Mouse (Mus musculus): Measurements from ENCODE around the gene Prdm4. TPM values are rescaled to one million over a fixed set of nuclear protein-coding genes. Genes with fewer than 3 reads are reported as not detected.

Prdm4 gene
- total RNA-seq (2021) = 10 to 100 TPM; 27.8 to 29.6 TPM

DNA sequence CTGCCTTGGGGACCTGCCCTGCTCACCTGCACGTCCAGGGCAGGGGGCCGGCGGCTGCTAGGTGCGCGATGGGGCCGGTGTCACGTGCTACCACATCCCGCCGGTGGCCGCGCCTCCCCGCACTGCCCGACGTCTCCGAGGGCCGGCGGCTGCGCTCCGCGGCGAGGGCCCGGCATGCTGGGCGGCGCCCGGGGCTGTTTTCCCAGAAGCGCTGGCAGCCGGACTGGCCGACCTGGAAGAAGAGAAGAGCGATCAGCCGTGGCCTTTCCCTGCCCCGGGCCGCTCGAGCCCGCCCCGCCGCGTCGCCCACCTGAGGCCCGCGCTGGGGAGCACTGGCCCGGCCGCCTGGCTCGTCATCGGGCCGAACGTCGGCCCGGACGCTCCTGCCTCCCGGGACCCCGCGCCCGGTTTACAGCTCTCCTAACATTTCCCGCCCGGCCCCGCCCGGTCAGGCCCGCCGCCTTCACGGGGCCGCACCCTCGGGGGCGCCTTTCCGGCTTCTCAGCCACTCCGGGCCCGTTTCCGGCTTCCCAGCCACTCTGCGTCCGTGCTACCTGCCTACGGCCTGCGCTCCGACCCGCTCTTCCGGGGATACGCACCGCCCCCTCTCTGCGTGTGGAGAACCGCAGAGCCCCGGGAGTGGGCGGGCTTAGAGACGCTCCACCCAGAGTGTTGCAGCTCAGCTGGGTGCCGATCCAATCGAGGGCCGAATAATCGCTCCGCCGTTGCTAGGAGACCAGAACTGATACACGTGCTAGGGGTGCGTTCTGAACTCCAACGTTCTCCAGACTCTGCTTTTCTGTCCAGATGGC, at the start of gene Prdm4:
Gene Prdm4, minus strand, starts transcription at position 645 of the 812 bp plus-strand sequence.
- DNase-seq (ENCODE audit: low spot score in 2 of 2) = peak; percentile 97 to 99
- intact Hi-C loops (cut with DNase I) = no loop called here

DNA sequence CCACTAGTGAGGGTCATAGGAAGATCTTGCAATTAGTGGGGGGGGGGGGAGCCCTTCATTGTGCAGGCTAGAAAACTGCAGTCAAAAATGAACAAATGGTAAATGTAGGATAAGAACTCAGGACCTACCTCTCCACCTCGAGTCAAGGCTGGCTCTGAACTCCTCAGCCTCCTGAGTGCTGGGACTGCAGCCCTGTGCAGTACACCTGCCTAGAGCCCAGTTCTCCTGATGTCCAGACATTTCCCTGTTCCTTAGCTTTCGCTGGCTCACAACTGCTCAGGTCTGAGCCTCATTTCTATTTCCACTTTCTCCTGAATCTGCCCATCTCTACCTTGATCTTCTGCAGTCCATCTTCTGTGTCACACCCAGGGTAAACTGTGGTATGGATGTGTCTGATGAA, 49.5 kb upstream of the Prdm4 start:
- intact Hi-C loops (cut with DNase I) = loop anchor here (5.0 to 10.0 kb wide), 2 partner anchors 56 to 98 kb away; partner anchors contain the start of gene Fbxo7
- no peak for DNase-seq (ENCODE audit: low spot score in 2 of 2)

DNA sequence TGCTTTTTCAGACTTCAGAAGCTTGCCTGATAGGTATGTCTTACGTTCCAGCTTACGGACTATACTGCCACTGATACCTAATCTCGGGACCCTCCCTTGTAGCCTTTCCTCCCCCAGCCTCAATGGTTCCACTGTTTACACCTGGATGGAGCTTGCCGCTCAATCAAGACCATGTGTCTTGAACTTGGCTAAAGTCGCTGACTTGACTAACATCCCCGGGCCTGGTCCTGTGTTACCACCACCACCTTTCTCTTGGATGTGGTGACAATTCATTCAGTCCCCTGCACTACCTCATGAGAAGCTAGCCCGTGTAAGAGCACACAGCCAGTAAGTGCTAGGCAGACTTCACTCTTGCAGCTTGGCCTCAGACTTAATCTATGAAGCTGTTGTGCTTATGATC, 47.4 kb upstream of the Prdm4 start:
- no peak for DNase-seq (ENCODE audit: low spot score in 2 of 2)
- intact Hi-C loops (cut with DNase I) = loop anchor here (10.0 kb wide), 1 partner anchor 100 kb away; no protein-coding TSS in a partner anchor

DNA sequence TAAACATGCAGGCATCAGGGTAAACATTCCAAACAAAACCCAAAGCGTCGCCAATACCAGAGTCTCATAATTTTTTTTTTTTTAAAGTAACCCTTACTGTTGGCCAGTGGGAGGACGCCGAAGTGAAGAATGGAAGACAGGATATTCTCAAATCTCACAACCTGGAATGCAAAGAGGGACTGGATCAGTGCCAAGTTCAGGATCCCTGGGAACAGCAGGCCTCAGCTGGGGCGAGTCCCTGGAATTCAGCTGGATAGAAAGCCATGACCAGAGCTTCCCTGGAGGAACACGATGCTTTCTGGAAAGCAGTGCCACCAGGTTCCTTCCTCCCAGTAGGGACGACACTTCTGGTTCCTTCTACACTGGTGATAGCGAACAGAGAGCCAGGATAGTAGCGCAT, 46.0 kb upstream of the Prdm4 start:
- intact Hi-C loops (cut with DNase I) = loop anchor here (10.0 kb wide), 1 partner anchor 102 kb away; no protein-coding TSS in a partner anchor
- no peak for DNase-seq (ENCODE audit: low spot score in 2 of 2)

DNA sequence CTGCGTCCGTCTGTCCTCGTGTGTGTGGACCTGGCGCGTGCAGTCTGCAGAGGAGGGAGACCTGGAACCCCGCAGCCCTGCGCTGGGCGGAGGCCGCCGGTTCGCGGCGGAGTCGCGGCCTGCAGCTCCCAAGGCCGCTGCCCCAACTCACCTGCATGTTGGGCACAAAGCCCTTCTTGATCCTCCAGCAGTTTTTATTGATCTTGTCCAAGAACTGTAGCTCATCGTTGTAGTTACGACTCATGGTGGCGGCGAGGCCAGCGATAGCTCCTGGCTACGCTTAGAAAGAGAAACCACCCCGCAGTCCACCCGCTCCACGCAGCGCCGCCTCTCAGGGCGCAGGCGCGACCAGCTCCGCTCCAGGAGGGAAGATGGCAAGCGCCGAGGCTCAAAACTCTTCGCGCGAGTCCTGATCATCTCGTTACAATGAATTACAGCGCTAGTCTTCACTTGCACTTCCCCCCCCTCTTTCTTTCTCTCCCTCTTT, 40.6 kb upstream of the Prdm4 start, which contains the start of gene Rtcb:
Gene Rtcb, minus strand, starts transcription at position 360 of the 487 bp plus-strand sequence.
- intact Hi-C loops (cut with DNase I) = no loop called here

DNA sequence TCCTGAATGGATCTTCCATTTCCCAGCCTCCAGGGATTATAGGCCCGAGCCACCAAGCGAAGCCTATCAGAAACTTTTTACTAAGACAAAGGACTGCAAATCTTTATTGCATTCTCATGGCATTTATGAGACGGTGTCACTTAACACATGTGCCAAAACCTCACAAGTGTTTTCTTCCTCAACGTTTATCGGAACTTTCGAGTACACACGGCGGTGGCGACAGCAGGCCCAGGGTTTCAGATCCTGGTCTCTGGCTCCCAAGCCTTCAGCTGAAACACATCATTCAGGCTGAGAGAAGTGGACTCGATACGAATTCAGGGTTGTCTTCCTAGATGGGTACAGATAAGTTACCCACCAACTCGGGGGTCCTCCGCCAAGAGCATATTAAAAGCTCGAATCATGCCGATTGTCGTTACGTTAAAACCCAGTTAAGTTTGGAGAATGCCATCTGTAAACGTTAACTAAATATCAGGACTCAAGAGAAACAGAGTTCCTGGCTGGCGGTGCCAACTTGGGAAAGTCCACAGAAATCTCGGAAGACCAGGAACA, 40.0 kb upstream of the Prdm4 start:
- no peak for DNase-seq (ENCODE audit: low spot score in 2 of 2)
- intact Hi-C loops (cut with DNase I) = no loop called here

More for the DNA sequence above, 40.6 kb upstream of the Prdm4 start, which contains the start of gene Rtcb:
- peak; percentile 97 to 98 for DNase-seq (ENCODE audit: low spot score in 2 of 2)

DNA sequence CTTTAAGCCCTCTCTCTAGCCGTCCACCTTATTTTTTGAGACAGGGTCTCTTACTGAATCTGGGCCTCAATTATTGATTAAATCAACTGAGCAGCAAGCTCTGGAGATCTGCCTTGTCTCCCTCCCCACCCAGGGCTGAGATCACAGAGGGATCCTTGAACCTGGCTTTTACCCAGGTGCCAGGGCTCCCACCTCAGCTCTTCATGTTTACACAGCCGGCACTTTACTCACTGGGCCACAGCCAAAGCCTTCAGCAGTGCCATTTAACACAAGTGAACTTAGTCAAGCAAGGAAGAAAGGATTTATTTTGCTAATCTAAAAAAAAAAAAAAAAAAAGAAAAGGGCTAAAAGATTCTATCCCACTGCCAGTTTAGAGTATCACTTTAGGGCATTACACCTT, 37.5 kb upstream of the Prdm4 start:
- DNase-seq (ENCODE audit: low spot score in 2 of 2) = no peak
- intact Hi-C loops (cut with DNase I) = no loop called here

DNA sequence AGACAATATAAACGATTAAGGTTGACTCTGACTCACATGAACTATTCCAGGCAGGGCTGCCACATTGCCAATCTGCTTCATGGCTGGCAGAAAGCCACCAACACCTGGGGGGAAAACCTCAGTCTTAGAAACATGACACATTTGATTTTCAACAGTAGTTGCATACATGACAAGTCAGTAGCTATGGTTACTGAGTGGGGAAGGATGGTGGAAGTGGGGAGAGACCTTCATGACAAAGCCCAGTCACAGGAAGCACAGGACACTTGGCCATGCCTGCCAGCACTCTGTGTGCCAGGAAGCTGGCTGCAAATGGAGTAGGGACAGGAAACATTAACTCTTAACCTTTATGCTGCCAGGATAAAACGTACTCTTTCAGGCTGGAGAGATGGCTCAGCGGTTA, 36.5 kb upstream of the Prdm4 start:
- intact Hi-C loops (cut with DNase I) = no loop called here
- no peak for DNase-seq (ENCODE audit: low spot score in 2 of 2)

DNA sequence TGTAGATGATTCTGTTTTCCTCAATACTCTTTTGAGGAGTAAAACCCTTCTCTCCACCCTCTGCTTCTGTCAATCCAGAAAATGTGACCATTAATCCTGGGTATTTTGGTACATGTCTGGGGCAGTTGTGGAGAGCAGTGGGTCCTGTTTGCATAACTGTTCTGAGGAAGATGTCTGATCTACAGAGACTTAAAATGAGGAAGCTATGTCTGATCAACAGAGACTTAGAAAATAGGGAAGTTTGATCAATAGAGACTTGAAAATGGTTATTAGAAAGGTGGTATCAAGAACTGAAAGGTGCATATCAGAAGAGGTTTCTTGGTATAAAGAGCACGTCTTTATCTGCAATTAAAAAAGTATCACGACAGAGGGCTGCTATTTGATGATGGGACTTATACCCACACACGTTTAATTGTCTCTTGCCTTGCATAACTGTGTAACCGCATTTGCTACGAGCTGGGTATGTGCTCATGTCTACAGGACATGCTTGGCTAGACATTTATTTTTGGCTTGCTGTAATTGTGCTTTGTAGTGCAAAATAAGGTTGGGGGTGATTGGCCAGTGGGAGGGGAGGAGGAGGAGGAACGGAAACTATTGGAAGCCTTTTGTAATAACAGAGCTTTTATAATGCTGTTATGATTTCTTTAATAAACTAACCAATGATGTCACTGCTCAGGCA, 35.0 kb upstream of the Prdm4 start:
- intact Hi-C loops (cut with DNase I) = no loop called here
- no peak for DNase-seq (ENCODE audit: low spot score in 2 of 2)

DNA sequence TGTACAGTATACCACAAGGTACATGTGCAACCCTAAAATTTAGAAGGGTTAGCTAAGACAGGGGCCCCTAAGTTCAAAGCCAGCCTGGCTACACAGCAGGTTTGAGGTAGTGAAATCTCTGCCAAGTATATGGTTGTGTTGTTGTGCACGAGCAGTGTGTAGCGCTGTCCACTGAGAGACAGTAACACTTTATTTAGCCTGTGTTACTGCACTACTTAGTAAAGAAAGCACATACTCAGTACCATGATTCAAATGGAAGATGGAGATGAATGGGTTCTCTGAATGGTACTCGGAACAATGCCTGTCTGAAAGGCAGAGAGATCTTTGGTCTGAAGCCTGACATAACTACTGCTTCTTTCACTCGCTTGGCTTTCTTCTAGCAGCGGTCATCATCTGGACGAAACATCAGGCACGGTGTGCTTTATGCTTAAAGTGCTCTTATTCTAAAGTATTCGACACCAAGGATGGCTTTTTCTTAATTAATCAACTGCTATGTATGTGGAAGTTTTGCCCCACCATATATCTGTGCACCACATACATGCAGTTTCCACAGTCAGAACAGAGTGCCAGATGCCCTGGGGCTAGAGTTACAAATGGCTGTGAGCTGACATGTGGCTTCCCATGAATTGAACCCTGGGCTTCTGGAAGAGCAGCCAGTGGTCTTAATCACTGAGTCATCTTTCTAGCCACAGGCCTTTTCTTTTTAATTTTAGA, 31.7 kb upstream of the Prdm4 start:
- intact Hi-C loops (cut with DNase I) = no loop called here
- no peak for DNase-seq (ENCODE audit: low spot score in 2 of 2)

DNA sequence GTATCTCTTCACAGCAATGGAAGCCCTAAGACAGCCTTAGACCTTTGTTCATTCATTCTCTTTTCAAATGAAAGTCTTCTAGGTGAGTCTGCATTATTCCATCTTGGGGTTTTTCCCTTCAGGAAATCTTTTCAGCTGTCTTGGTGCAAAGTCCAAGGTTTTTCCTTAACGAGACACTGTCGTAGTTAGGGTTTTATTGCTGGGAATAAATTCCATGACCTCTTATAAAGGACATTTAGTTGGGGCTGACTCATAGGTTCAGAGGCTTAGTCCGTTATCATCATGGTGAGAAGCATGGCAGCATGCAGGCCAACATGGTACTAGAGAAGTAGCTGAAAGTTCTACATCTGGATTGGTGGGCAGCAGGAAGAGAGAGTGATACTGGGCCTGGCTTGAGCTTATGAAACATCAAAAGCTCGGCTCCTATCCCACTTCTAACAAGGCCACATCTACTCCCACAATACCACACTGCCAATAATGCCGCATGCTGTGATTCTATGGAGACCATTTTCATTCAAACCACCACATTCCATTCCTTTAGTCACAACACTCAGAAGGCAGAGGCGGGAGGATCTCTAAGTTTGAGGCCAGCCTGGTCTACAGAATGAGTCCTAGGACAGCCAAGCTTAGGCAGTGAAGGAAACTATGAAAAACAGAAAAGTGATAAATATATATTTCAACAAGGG, 19.5 kb upstream of the Prdm4 start:
- intact Hi-C loops (cut with DNase I) = no loop called here
- no peak for DNase-seq (ENCODE audit: low spot score in 2 of 2)

DNA sequence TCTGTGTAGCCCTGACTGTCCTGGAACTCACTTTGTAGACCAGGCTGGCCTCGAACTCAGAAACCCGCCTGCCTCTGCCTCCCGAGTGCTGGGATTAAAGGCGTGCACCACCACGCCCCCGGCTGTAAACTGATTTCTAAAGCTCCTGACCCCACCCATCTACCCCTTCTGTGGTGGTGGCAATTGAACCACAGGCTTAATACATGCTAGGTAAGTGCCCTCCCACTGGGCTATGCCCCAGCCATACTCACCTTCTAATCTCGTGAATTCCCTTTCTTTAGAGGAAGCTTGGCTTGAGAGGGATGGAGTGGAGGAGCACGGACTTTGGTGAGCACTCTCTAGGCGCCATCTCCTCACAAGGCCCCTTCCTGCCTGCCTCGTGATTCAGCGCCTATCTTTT, 13.0 kb upstream of the Prdm4 start:
- intact Hi-C loops (cut with DNase I) = loop anchor here (2.0 kb wide), 1 partner anchor 251 kb away; no protein-coding TSS in a partner anchor
- no peak for DNase-seq (ENCODE audit: low spot score in 2 of 2)

DNA sequence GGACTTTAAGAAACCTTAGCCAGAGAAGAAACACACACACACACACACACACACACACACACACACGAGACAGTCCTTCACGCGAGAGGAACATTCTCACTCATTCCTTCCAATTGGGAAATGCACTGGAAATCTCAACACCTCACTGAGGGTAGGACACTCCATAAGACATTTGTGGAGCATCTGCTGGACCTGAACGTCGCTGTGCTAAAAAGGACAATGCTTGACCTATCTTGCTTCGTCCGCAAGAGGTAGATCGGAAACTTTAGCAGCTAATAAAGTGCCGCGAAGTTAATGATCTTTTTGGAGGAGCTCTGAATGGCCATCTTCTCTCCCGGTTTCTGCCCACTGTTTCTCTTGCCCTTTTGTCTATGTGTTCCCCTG, 12.3 kb upstream of the Prdm4 start:
- DNase-seq (ENCODE audit: low spot score in 2 of 2) = peak in 1 of 2 experiments; percentile 12
- intact Hi-C loops (cut with DNase I) = loop anchor here (2.0 kb wide), 1 partner anchor 250 kb away; no protein-coding TSS in a partner anchor

DNA sequence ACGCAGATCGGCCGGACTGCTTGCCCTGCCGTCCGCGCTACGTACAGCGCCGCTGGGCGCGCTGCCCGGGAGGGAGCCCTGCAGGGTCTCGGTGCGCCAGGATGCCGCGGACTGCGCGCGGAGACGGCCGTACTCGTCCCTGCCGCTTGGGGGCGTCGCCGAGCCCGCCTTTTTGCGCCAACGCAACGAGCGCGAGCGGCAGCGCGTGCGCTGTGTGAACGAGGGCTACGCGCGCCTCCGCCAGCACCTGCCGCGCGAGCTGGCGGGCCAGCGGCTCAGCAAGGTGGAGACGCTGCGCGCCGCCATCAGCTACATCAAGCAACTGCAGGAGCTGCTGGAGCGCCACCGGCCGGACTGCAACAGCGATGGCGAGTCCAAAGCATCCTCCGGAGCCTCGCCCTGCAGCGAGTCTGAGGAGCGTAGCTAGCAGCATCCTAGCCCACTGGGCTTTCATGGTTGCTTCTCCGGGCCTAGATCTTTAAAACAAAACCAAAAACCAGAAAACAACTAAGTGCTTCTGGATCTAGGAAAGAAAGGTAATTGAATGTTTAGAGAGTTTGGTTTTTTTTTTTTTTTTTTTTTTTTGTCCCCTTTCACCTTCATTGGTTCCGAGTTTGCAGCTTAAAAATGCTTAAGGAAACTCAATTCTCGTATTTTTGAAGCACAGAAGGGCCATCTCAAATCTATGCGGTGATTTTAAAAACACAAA, 11.7 kb upstream of the Prdm4 start:
- DNase-seq (ENCODE audit: low spot score in 2 of 2) = peak; percentile 81 to 84
- intact Hi-C loops (cut with DNase I) = loop anchor here (2.0 kb wide), 1 partner anchor 250 kb away; no protein-coding TSS in a partner anchor

DNA sequence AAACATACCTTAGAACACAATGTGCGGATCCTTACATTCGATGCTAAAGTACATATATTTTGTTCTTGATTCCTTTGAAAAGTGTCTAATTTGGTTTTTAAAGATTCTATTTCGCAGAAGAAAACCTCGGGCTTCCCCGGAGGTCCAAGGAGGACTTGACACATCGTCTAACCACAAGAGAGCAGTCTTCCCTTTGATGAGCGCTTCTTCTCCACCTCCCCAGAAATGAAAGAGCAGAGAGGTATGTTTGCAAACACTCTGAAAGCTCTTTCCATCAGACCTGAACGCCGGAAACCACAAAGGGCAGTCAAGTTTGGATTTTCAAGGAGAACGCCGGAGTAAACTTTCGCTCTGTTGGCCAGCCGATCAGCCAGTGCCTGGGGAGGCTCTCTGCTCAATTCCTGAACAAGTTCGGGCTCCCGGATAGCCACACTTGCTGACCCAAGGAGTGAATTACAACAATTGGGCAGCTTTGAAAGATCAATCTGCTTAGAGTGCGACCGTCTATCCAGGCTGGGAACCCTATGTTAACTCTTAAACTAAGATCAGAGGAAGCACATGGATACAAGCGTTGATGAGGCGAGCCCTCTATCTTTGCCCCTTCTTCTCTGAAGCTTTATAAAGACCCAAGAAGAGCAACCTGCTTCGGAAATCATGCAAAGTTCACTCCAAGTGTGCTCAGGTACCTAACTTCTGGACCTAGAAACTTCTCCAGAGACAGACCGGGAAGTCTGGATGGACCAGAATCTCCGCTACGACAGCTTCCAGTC, 10.9 kb upstream of the Prdm4 start, which contains the start of gene Ascl4:
Gene Ascl4, plus strand, starts transcription at position 6 of the 770 bp plus-strand sequence.
- DNase-seq (ENCODE audit: low spot score in 2 of 2) = peak; percentile 9 to 17
- intact Hi-C loops (cut with DNase I) = loop anchor here (2.0 kb wide), 1 partner anchor 249 kb away; no protein-coding TSS in a partner anchor

DNA sequence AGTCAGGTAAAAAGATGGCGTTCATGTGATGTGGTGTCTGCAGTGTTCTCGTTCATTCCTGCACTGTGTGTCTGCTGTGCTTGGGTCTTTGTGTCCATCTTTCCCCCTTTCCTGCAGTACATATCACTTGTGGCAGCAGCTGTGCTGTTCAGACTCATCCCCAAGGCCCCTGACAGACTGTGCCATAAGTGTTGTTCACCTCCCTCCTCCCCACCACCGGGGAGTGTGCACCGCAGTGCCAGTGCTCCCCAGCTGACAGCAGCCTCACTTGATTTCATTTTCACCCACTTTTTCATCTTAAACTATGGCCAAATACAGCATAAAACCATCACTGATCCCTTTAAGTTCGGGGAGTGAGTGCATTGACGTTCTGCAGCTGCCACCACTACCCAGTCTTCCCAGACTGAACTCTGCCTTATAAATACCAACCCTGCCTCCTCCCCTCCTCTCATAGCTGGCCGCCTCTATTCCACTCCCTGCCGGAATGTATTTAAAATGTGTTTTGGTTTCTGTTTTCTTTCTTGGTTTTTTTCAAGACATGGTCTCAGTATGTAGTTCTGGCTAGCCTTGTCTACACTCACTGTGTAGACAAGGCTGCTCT, 37.0 kb downstream of the Prdm4 start:
- intact Hi-C loops (cut with DNase I) = loop anchor here (5.0 kb wide), 1 partner anchor 62 kb away; no protein-coding TSS in a partner anchor
- no peak for DNase-seq (ENCODE audit: low spot score in 2 of 2)

DNA sequence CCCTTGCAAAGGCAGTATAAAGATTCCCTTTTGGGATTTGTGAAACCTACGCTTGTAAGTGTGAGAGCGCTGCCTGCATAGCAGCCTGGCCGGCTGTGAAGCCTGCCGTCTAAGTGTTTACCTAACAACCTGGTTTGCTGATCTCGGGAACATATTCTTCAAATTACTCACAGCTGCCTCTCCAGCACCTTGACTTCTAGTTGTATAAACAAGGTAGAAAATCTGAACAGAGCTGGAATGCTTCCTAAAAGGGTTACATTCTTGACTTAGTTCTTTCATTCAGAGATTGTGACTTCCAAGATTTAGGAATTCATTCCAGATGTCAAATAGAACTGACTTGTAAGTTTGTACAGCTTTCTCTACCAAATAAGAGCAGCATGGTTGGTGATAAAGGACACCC, 41.1 kb downstream of the Prdm4 start:
- intact Hi-C loops (cut with DNase I) = no loop called here
- DNase-seq (ENCODE audit: low spot score in 2 of 2) = no peak
